Mouse (Mus musculus) brown adipose tissue, adult 24 weeks (tissue): ENCODE measurements around the gene Olfr786. TPM values are rescaled to one million over a fixed set of nuclear protein-coding genes. Genes with fewer than 3 reads are reported as not detected.

Experiments
- H3K27ac ChIP-seq: fragments of 200-500 bp; replicated peaks from 2 replicates; pipeline ENCODE4 v1.5.1; 2012; ENCODE audit warnings: low read depth, mild to moderate bottlenecking, low read length
- H3K4me1 ChIP-seq: fragments of 200-500 bp; 2 replicates; pipeline ENCODE4 v1.6.1; 2012; ENCODE audit warnings: low read length, mixed read lengths; ENCODE audit not compliant: control insufficient read depth, insufficient read depth, insufficient read length
- H3K4me3 ChIP-seq: fragments of 200-500 bp; 2 replicates; pipeline ENCODE4 v1.5.1; 2012; ENCODE audit warnings: low read depth, mild to moderate bottlenecking, low read length, moderate library complexity; ENCODE audit not compliant: insufficient read depth
- polyA plus RNA-seq: library from polyadenylated mRNA; stranded (reverse); fragments of >200 nt; gene quantifications from 2 replicates; pipeline ENCODE4 v1.2.4, GENCODE M21; 2012; ENCODE audit not compliant: missing spikeins, insufficient read depth, insufficient read length

The Olfr786 gene
- not detected in 2 replicates for polyA plus RNA-seq

DNA sequence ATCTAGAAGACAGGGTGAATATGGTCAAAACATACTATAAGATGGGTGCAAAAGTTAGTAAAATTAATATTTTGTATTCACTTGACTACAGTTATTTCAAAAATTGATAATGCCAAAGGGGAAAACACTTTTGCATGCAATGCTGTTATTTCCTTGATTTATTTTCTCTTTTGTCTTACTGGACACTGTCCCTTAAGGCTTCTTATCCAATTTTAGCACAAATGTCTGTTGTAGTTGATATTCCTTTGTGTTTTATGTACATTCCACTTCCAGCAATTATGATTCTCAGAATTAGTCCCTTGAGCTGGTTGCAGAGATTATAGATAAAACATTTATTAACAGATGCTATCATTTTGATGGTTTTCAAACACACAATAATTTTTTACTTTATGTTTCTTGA is at the start of gene Olfr786:
Gene Olfr786, plus strand, starts transcription at position 301 of the 400 bp plus-strand sequence.
- H3K27ac ChIP-seq: no peak within 1 kb of the TSS
- H3K4me3 ChIP-seq: no peak within 1 kb of the TSS
- H3K4me1 ChIP-seq: no peaks in the 10 kb centered on the region

- Histone ChIP-seq H3K4me3 (no peak within 1 kb of the TSS), H3K27ac (no peak within 1 kb of the TSS), H3K4me1 (no peaks in the 10 kb centered on the region)
Observed at GRCm38 (mm10) chr10:129383783-129384182, 43.3 kb upstream of the Olfr786 start, which contains the start of gene Olfr784. TSS of gene Olfr784 (plus strand) at chr10:129384083.

DNA sequence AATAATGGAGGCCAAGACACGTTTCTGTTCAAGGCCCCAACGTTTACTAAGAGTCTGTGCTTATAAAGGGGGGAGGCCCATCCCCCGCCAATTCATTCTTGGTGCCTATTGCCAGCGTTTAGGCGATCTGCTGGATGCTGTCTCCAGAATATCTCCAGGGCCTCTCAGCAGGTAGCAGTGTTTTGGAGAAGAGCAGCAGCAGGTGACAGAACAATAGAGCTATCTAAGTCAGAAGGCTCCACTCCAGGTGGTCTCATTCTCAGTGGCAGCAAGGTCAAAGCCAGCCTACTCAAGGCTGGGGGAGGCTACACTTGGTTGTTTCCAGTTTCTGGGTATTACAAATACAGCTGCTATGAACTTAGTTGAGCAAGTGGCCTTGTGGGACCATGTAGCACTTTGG is 26.2 kb upstream of the Olfr786 start:
- H3K4me3 ChIP-seq: no peak overlapping the region
- no peak overlapping the region for H3K27ac ChIP-seq
- H3K4me1 ChIP-seq: no peaks in the 10 kb centered on the region

GRCm38 (mm10) chr10:129405126-129405525 is 22.0 kb upstream of the Olfr786 start, which contains the start of gene Olfr785:
TSS of gene Olfr785 (plus strand) at chr10:129405426.
- H3K27ac ChIP-seq: no peak within 1 kb of the TSS
- no peak within 1 kb of the TSS for H3K4me3 ChIP-seq
- no peaks in the 10 kb centered on the region for H3K4me1 ChIP-seq

DNA sequence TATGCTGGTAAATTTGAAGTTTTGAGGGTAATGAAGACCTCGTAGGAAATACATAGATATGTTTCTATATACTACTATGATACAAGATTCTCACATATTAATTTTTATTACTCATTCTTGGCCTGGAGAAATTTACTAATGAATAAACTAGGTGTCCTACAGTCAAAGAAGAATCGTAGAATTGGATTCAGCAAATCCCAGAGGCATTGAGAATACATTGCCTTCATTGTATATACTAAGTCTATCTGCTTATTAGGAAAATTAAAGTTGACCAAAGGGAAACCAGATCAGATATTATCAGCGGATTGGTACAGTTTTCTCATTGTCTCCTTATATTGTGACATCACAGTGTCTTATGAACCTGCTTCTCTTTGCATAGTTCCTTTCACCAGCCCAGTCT is 34.5 kb downstream of the Olfr786 start, which contains the start of gene Olfr787:
Gene Olfr787, plus strand, starts transcription at position 301 of the 400 bp plus-strand sequence.
- Histone ChIP-seq H3K4me1 (no peaks in the 10 kb centered on the region), H3K4me3 (no peak within 1 kb of the TSS), H3K27ac (no peak within 1 kb of the TSS)

DNA sequence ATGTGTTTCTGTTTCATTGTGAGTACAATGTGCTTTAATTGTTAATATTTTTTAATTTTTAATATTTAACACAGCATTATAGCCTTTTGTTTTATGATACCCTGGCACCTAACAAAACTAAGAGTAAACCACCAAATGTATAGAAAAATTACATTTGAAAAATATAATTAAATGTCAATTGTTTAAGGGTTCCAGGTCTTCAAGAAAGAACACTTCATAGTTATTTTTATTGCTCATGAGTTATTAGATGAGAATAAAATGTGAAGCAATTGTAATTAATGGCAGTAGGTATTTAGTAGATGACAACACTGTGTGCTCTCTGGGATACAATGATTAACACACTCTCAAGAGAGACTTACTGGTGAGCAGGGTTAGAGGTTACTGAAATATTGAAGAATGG is 43.6 kb downstream of the Olfr786 start, which contains the start of gene Olfr788:
Gene Olfr788, plus strand, starts transcription at position 301 of the 400 bp plus-strand sequence.
- Histone ChIP-seq H3K27ac (no peak within 1 kb of the TSS), H3K4me1 (no peaks in the 10 kb centered on the region), H3K4me3 (no peak within 1 kb of the TSS)

DNA sequence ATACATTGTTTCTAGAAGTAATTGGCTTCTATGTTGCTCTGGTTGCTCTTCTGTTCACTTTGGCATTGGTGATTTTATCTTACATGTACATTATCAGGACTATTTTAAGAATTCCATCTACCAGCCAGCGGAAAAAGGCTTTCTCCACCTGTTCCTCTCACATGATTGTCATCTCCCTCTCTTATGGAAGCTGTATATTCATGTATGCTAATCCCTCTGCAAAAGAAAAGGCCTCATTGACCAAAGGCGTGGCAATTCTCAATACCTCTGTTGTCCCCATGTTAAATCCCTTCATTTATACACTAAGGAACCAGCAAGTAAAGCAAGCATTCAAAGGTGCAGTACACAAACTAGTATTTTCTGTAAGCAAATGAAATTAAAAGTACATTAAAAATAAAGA is 46.1 kb downstream of the Olfr786 start:
- H3K4me3 ChIP-seq: no peak overlapping the region
- H3K4me1 ChIP-seq: no peaks in the 10 kb centered on the region
- no peak overlapping the region for H3K27ac ChIP-seq

GRCm38 (mm10) chr10:129473723-129474122 is 46.6 kb downstream of the Olfr786 start:
- Histone ChIP-seq H3K4me3 (no peak overlapping the region), H3K27ac (no peak overlapping the region), H3K4me1 (no peaks in the 10 kb centered on the region)

- Histone ChIP-seq H3K4me3 (no peak within 1 kb of the TSS), H3K4me1 (no peaks in the 10 kb centered on the region), H3K27ac (no peak within 1 kb of the TSS)
Observed at GRCm38 (mm10) chr10:129484452-129484851, 57.3 kb downstream of the Olfr786 start, which contains the start of gene Olfr789. TSS of gene Olfr789 (plus strand) at chr10:129484752.

Other genes starting within 250 kb of the Olfr786 start
- not detected in 2 replicates for gene Olfr772, start 249.4 kb upstream of the Olfr786 start, polyA plus RNA-seq
- gene Olfr773, start 239.9 kb upstream of the Olfr786 start, polyA plus RNA-seq: not detected in 2 replicates
- gene Olfr774, start 191.1 kb upstream of the Olfr786 start, polyA plus RNA-seq: not detected in 2 replicates
- gene Olfr775, start 178.9 kb upstream of the Olfr786 start, polyA plus RNA-seq: not detected in 2 replicates
- not detected in 2 replicates for gene Olfr776, start 168.2 kb upstream of the Olfr786 start, polyA plus RNA-seq
- gene Olfr777, start 155.8 kb upstream of the Olfr786 start, polyA plus RNA-seq: not detected in 2 replicates
- gene Olfr780, start 109.2 kb upstream of the Olfr786 start, polyA plus RNA-seq: not detected in 2 replicates
- gene Olfr781, start 98.5 kb upstream of the Olfr786 start, polyA plus RNA-seq: not detected in 2 replicates
- gene Olfr782, start 78.5 kb upstream of the Olfr786 start, polyA plus RNA-seq: not detected in 2 replicates
- not detected in 2 replicates for gene Olfr784, start 43.2 kb upstream of the Olfr786 start, polyA plus RNA-seq
- gene Olfr785, start 21.9 kb upstream of the Olfr786 start, polyA plus RNA-seq: not detected in 2 replicates
- not detected in 2 replicates for gene Olfr787, start 34.6 kb downstream of the Olfr786 start, polyA plus RNA-seq
- gene Olfr788, start 43.7 kb downstream of the Olfr786 start, polyA plus RNA-seq: not detected in 2 replicates
- not detected in 2 replicates for gene Olfr789, start 57.4 kb downstream of the Olfr786 start, polyA plus RNA-seq
- not detected in 2 replicates for gene Olfr790, start 71.2 kb downstream of the Olfr786 start, polyA plus RNA-seq
- not detected in 2 replicates for gene Olfr791, start 94.5 kb downstream of the Olfr786 start, polyA plus RNA-seq
- gene Olfr792, start 111.9 kb downstream of the Olfr786 start, polyA plus RNA-seq: not detected in 2 replicates
- gene Olfr794, start 140.3 kb downstream of the Olfr786 start, polyA plus RNA-seq: not detected in 2 replicates
- gene Olfr796, start 185.3 kb downstream of the Olfr786 start, polyA plus RNA-seq: not detected in 2 replicates
- gene Olfr798, start 200.6 kb downstream of the Olfr786 start, polyA plus RNA-seq: not detected in 2 replicates
- gene Olfr799, start 210.2 kb downstream of the Olfr786 start, polyA plus RNA-seq: not detected in 2 replicates
- not detected in 2 replicates for gene Olfr800, start 230.4 kb downstream of the Olfr786 start, polyA plus RNA-seq
- not detected in 2 replicates for gene Olfr801, start 246.6 kb downstream of the Olfr786 start, polyA plus RNA-seq